Mouse (Mus musculus) myocyte (in vitro differentiated cells): ENCODE measurements around the gene Rffl.
"Not testable (repeated sequence)": the region's sequence is repeated elsewhere in the genome, so short reads cannot be mapped to it uniquely, and the experiment has no call there.

Source experiments
- E2F4 ChIP-seq: IDR thresholded peaks from one replicate; pipeline ENCODE4 v1.6.1; 2011; ENCODE audit warnings: mild to moderate bottlenecking, control low read depth, moderate library complexity; ENCODE audit not compliant: insufficient read depth
- POLR2A ChIP-seq: IDR thresholded peaks from one replicate; pipeline ENCODE4 v1.6.1; 2011; ENCODE audit warnings: low read depth, mild to moderate bottlenecking, control low read depth, moderate library complexity; ENCODE audit not compliant: insufficient read length

DNA sequence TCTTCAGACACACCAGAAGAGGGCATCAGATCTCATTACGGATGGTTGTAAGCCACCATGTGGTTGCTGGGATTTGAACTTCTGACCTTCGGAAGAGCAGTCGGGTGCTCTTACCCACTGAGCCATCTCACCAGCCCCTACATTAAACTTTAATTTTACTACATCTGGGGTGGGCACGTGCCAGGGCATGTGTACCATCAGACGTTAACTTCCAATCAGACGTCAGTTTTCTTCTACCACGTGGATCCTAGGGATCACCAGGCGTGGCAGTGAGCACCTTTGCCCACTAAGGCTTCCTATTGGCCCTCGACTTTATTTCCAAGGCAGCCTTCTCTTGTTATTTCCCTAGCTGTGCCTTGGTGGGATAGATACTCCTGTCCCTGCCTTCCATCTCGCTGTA is 38.6 kb downstream of the Rffl start:
- not testable (repeated sequence) for TF ChIP-seq POLR2A, E2F4
